Mouse (Mus musculus) ES-E14 (cell line): ENCODE data around the gene B3galt2. TPM values are rescaled to one million over a fixed set of nuclear protein-coding genes. Genes with fewer than 3 reads are reported as not detected.
"Not testable (repeated sequence)": the region's sequence is repeated elsewhere in the genome, so short reads cannot be mapped to it uniquely, and the experiment has no call there.

ENCODE experiments used
- DNase-seq: peaks from one replicate; pipeline ENCODE4 v3.0.0-alpha.2; 2013; ENCODE audit warnings: low read depth, low spot score
- H3K27ac ChIP-seq: 2 replicates; pipeline ENCODE4 v1.5.1; 2012; ENCODE audit warnings: low read depth, mild to moderate bottlenecking, low read length, moderate library complexity, mixed read lengths; ENCODE audit not compliant: poor library complexity, insufficient read depth, severe bottlenecking
- H3K36me3 ChIP-seq: 2 replicates; pipeline ENCODE4 v1.6.1; 2012; ENCODE audit warnings: mild to moderate bottlenecking, low read length, moderate library complexity, mixed read lengths; ENCODE audit not compliant: control insufficient read depth, poor library complexity, insufficient read depth, severe bottlenecking
- H3K4me1 ChIP-seq, 2 experiments: fragments of 150-350 bp in 1 of 2; sonication (generic) in 1 of 2; 2 replicates each; pipeline ENCODE4 v1.6.1; 2012; ENCODE audit warnings: low read length in 2 of 2, mild to moderate bottlenecking in 1 of 2, mixed read lengths in 1 of 2; ENCODE audit not compliant: control insufficient read depth in 2 of 2, insufficient read depth in 2 of 2, poor library complexity in 1 of 2
- H3K4me3 ChIP-seq, 2 experiments: fragments of 150-350 bp in 1 of 2; sonication (generic) in 1 of 2; 2 replicates each; pipeline ENCODE4 v1.5.1; 2012; ENCODE audit warnings: low read length in 2 of 2, low read depth in 1 of 2, mild to moderate bottlenecking in 1 of 2, mixed read lengths in 1 of 2; ENCODE audit not compliant: insufficient read depth in 1 of 2, poor library complexity in 1 of 2, severe bottlenecking in 1 of 2
- H3K9ac ChIP-seq: 2 replicates; pipeline ENCODE4 v1.6.1; 2012; ENCODE audit warnings: low read depth, mild to moderate bottlenecking, low read length, mixed read lengths; ENCODE audit not compliant: poor library complexity, insufficient read depth, severe bottlenecking
- H3K9me3 ChIP-seq: fragments of 150-350 bp; sonication (generic); 2 replicates; pipeline ENCODE4 v1.6.1; 2012; ENCODE audit warnings: low read depth, mild to moderate bottlenecking, low read length; ENCODE audit not compliant: control insufficient read depth, insufficient read depth
- CHD2 ChIP-seq: IDR thresholded peaks from 2 replicates; pipeline ENCODE4 v1.6.1; 2014; ENCODE audit warnings: mild to moderate bottlenecking, low read depth, low read length, inconsistent platforms
- HCFC1 ChIP-seq: IDR thresholded peaks from 2 replicates; pipeline ENCODE4 v1.6.1; 2012; ENCODE audit warnings: low read length, inconsistent platforms, borderline replicate concordance; ENCODE audit not compliant: insufficient read depth
- MAFK ChIP-seq: IDR thresholded peaks from 2 replicates; pipeline ENCODE4 v1.6.1; 2014; ENCODE audit warnings: mild to moderate bottlenecking, low read depth, low read length, inconsistent platforms; ENCODE audit not compliant: insufficient read depth
- ZC3H11A ChIP-seq: IDR thresholded peaks from 2 replicates; pipeline ENCODE4 v1.6.1; 2012; ENCODE audit warnings: low read depth, mild to moderate bottlenecking, inconsistent platforms, low read length, borderline replicate concordance
- ZNF384 ChIP-seq: IDR thresholded peaks from 2 replicates; pipeline ENCODE4 v1.6.1; 2012; ENCODE audit warnings: low read depth, low read length, inconsistent platforms
- in situ Hi-C, 2 experiments: fragments of 600-800 bp; cut with MboI; formaldehyde crosslinking; loops; one replicate each; pipeline ENCODE4 v1.15.1; 2025; ENCODE audit warnings: low sequenced_read_pairs in 2 of 2, inconsistent platforms in 1 of 2; ENCODE audit not compliant: unreplicated experiment in 2 of 2
- total RNA-seq: library from RNA; depleted of rRNA; stranded (reverse); fragments of 300-350 nt; gene quantifications from 2 replicates; pipeline ENCODE4 v1.2.3, GENCODE M21; 2012

B3galt2 gene
- total RNA-seq, 1 experiment, result 0.22 TPM

GRCm38 (mm10) chr1:143653646-143654045 is 13.2 kb downstream of the B3galt2 start:
- in situ Hi-C loops, result no loop called here
- Histone ChIP-seq H3K4me3 (no peak overlapping the region), H3K9me3 (no peaks in the 10 kb centered on the region), H3K36me3 (no peaks in the 10 kb centered on the region), H3K9ac (no peak overlapping the region), H3K4me1 (no peaks in the 10 kb centered on the region), H3K27ac (no peak overlapping the region)
- TF ChIP-seq MAFK (no peak), ZC3H11A (no peak), ZNF384 (no peak), CHD2 (no peak), HCFC1 (no peak)
- no peak for DNase-seq

GRCm38 (mm10) chr1:143663197-143663596 is 22.7 kb downstream of the B3galt2 start:
- in situ Hi-C loops, result no loop called here
- H3K9me3 ChIP-seq, result no peaks in the 10 kb centered on the region
- no peaks in the 10 kb centered on the region for H3K4me1 ChIP-seq
- DNase-seq, result no peak
- no peak overlapping the region for H3K27ac ChIP-seq
- H3K9ac ChIP-seq, result no peak overlapping the region
- TF ChIP-seq HCFC1 (no peak), MAFK (no peak), ZC3H11A (no peak)
- no peaks in the 10 kb centered on the region; the same call in 1 of the 2 replicates for H3K36me3 ChIP-seq
- H3K4me3 ChIP-seq, result no peak overlapping the region

- H3K27ac ChIP-seq, H3K4me3 ChIP-seq, H3K9me3 ChIP-seq, in situ Hi-C loops, H3K9ac ChIP-seq, H3K36me3 ChIP-seq, H3K4me1 ChIP-seq, DNase-seq: not testable (repeated sequence)
Observed at GRCm38 (mm10) chr1:143664786-143665185, 24.3 kb downstream of the B3galt2 start.

DNA sequence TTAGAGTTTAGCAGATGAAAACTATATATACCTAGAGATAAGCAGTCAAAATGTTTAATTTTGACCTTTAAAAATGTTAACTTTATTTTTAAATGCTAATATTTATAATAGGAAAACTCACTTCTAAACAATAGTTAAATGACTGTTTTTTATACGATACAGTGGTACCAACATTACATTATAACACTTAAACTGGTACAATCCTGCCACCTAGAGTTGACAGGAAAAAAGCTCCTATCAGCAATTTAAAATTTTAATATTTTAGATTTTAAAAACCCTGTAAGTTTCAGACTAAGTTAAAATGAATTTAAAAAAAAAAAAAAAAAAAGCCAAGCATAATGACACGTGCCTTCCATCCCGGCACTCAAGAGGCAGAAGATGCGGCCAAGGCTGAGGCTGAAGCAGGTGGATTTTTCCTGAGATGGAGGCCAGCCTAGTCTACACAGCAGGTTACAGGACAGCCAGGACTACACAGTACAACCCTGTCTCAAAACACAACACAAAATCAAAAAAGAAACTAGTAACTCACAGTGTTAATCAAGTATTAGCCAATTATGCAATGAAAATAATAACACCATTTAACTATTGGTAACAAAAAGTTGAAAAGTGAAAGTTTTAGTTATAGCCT is 35.4 kb downstream of the B3galt2 start:
- Histone ChIP-seq H3K9me3 (no peaks in the 10 kb centered on the region), H3K27ac (no peak overlapping the region), H3K9ac (no peak overlapping the region), H3K4me1 (no peaks in the 10 kb centered on the region), H3K36me3 (peaks cover 9% of the 10 kb centered on the region), H3K4me3 (no peak overlapping the region)
- TF ChIP-seq HCFC1 (no peak), ZNF384 (no peak), MAFK (no peak), ZC3H11A (no peak), CHD2 (no peak)
- in situ Hi-C loops, result no loop called here
- DNase-seq, result no peak

DNA sequence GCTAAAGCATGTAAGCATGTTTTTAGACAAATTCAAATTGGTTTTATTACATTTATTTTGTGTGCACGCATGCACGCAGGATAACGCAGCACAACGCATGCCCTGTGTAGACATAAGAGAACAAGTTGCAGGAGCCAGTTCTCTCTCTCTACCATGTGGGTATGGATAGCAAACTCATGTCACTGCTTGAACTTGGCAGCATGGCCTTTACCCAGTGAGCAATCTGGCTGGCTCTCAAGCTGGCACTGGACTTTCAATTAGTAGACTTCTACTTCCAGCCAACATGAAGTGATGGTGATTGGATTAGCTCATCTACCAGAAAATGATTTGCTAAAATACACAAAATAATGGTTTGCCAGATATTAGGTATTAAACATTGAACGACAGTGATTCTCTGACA is 40.6 kb downstream of the B3galt2 start:
- Histone ChIP-seq H3K4me1 (no peaks in the 10 kb centered on the region), H3K4me3 (no peak overlapping the region), H3K36me3 (peaks cover 13% of the 10 kb centered on the region), H3K27ac (no peak overlapping the region), H3K9me3 (no peaks in the 10 kb centered on the region), H3K9ac (no peak overlapping the region)
- TF ChIP-seq MAFK (no peak), CHD2 (no peak), HCFC1 (no peak), ZC3H11A (no peak), ZNF384 (no peak)
- in situ Hi-C loops, result no loop called here
- no peak for DNase-seq
